26 mouse cellular contexts compared by ENCODE assay signal in the genomic region with DNA sequence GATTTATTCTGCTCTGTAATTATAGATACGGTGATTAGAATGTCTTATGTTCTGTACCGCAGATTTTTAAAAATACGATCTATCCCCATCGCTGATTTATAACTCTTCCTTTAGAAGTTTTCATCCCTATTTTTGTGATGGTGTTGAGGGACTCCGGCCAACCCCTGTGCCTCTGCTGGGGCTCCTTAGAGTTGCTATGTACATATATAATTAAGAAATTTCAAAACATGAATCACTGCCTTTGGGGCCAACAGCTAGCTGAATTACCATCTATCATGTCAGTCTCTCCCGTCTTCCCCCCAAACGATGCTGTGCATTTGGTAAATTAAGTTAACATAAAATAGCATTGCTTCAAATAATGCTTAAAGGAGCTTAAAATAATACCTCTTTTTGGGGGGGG.
"Had no signal": no experiment of that assay in that cellular context is flagged by ENCODE, and none has a peak within 500 bp of the region (broad histone marks: within the 10 kb centered on the region; RNA-seq: fewer than 3 reads in every experiment).

No protein-coding gene starts in this region.

- H3K9ac ChIP-seq: heart, embryonic 12.5 days; hindbrain, embryonic 12.5 days; hindbrain, embryonic 14.5 days; intestine, embryonic 15.5 days; limb, embryonic 12.5 days; liver, embryonic 13.5 days; liver, embryonic 15.5 days; liver, postnatal 0 days had no signal

- H3K4me2 ChIP-seq: heart, embryonic 12.5 days; hindbrain, embryonic 12.5 days; hindbrain, embryonic 14.5 days; intestine, embryonic 15.5 days; limb, embryonic 12.5 days; liver, embryonic 11.5 days; liver, embryonic 13.5 days; liver, embryonic 15.5 days had no signal

- H3K4me1 ChIP-seq: liver, embryonic 13.5 days; liver, embryonic 15.5 days had no signal

- H3K9me3 ChIP-seq: heart, embryonic 10.5 days; heart, embryonic 12.5 days; hindbrain, embryonic 10.5 days; hindbrain, embryonic 12.5 days; intestine, embryonic 15.5 days; limb, embryonic 10.5 days; limb, embryonic 12.5 days; liver, embryonic 13.5 days; liver, embryonic 15.5 days had no signal

- H3K27me3 ChIP-seq: intestine, embryonic 15.5 days; liver, embryonic 13.5 days; liver, embryonic 15.5 days had no signal

- ATAC-seq: hindbrain, embryonic 16.5 days; inflammation-experienced regulatory T-cells, adult 6 months; intestine, embryonic 15.5 days; intestine, postnatal 0 days; liver, postnatal 0 days had no signal

- H3K36me3 ChIP-seq: heart, embryonic 10.5 days; heart, embryonic 12.5 days; hindbrain, embryonic 10.5 days; hindbrain, embryonic 12.5 days; intestine, embryonic 15.5 days; limb, embryonic 10.5 days; limb, embryonic 12.5 days; liver, embryonic 13.5 days; liver, embryonic 15.5 days had no signal

- DNase-seq: gastrocnemius, adult 2 months; gastrocnemius, postnatal 10 days; gastrocnemius, postnatal 25 days; heart, adult 18-20 months; heart, postnatal 10 days; heart, postnatal 4 days; kidney, adult 2 months; kidney, postnatal 25 days; liver; liver, embryonic 13.5 days; liver, postnatal 0 days had no signal

- H3K4me3 ChIP-seq: gastrocnemius, adult 2 months; heart, embryonic 10.5 days; heart, embryonic 12.5 days; hindbrain, embryonic 10.5 days; hindbrain, embryonic 12.5 days; intestine, embryonic 15.5 days; layer of hippocampus, adult 2 months; left cerebral cortex, adult 2 months; limb, embryonic 10.5 days; limb, embryonic 12.5 days; liver, embryonic 13.5 days; liver, embryonic 15.5 days had no signal

- H3K27ac ChIP-seq: gastrocnemius, adult 2 months; heart, embryonic 10.5 days; hindbrain, embryonic 10.5 days; hindbrain, embryonic 12.5 days; hindbrain, embryonic 14.5 days; intestine, embryonic 15.5 days; layer of hippocampus, adult 2 months; left cerebral cortex, adult 2 months; limb, embryonic 12.5 days; liver, embryonic 13.5 days; liver, embryonic 15.5 days had no signal
